In genomic region chr10:62831546-62831945, GRCm38 (mm10) we compare ENCODE assay signal across 19 mouse cellular contexts. TPM values are rescaled to one million over a fixed set of nuclear protein-coding genes. Genes with fewer than 3 reads are reported as not detected.
A peak's percentile ranks its signal among the peaks of the same experiment; 100 is the strongest.
DNase-seq lines count a peak whose midpoint lies in the region; ATAC-seq lines count a peak whose summit lies in the region.
"Had no signal": no experiment of that assay in that cellular context is flagged by ENCODE, and none has a peak within 500 bp of the region (broad histone marks: within the 10 kb centered on the region; RNA-seq: fewer than 3 reads in every experiment).

No protein-coding gene starts in this region.

- H3K27ac ChIP-seq in kidney, embryonic 16.5 days (ENCODE audit: low read length): no peak overlapping the region
- no peak overlapping the region for H3K27ac ChIP-seq in lung, embryonic 15.5 days
- H3K27ac ChIP-seq in hindbrain, embryonic 13.5 days: no peak overlapping the region
- H3K27ac ChIP-seq: embryonic facial prominence, embryonic 13.5 days; forebrain, embryonic 12.5 days; heart, adult 2 months had no signal

- no peak overlapping the region for H3K4me2 ChIP-seq in kidney, embryonic 16.5 days (replicated peaks; ENCODE audit: low read depth, low read length)
- no peak overlapping the region for H3K4me2 ChIP-seq in lung, embryonic 15.5 days
- H3K4me2 ChIP-seq in hindbrain, embryonic 13.5 days: no peak overlapping the region
- H3K4me2 ChIP-seq: embryonic facial prominence, embryonic 13.5 days; forebrain, embryonic 12.5 days; heart, embryonic 12.5 days had no signal

- H3K27me3 ChIP-seq in kidney, embryonic 16.5 days (ENCODE audit: insufficient read depth, low read length): no peaks in the 10 kb centered on the region
- no peaks in the 10 kb centered on the region for H3K27me3 ChIP-seq in lung, embryonic 15.5 days
- no peaks in the 10 kb centered on the region for H3K27me3 ChIP-seq in hindbrain, embryonic 13.5 days
- H3K27me3 ChIP-seq: CH12.LX; embryonic facial prominence, embryonic 13.5 days; forebrain, embryonic 12.5 days; heart, embryonic 12.5 days had no signal

- no peaks in the 10 kb centered on the region for H3K9me3 ChIP-seq in kidney, embryonic 16.5 days (ENCODE audit: low read length)
- H3K9me3 ChIP-seq in lung, embryonic 15.5 days: no peaks in the 10 kb centered on the region
- H3K9me3 ChIP-seq in hindbrain, embryonic 13.5 days: no peaks in the 10 kb centered on the region
- H3K9me3 ChIP-seq: embryonic facial prominence, embryonic 13.5 days; forebrain, embryonic 12.5 days; heart, embryonic 12.5 days had no signal

- no peak overlapping the region for H3K4me3 ChIP-seq in kidney, embryonic 16.5 days (ENCODE audit: low read length)
- no peak overlapping the region for H3K4me3 ChIP-seq in lung, embryonic 15.5 days
- H3K4me3 ChIP-seq in hindbrain, embryonic 13.5 days: no peak overlapping the region
- H3K4me3 ChIP-seq: embryonic facial prominence, embryonic 13.5 days; forebrain, embryonic 12.5 days; heart, adult 2 months; heart, embryonic 12.5 days had no signal

- WGBS in kidney, embryonic 16.5 days: 72% methylated on average over 2 of the region's 2 CpGs
- 42% methylated on average over 2 of the region's 2 CpGs for WGBS in lung, embryonic 15.5 days
- WGBS in hindbrain, embryonic 13.5 days: 92% methylated on average over 2 of the region's 2 CpGs

- H3K9ac ChIP-seq in kidney, embryonic 16.5 days (replicated peaks; ENCODE audit: low read length): no peak overlapping the region
- H3K9ac ChIP-seq in lung, embryonic 15.5 days: no peak overlapping the region
- no peak overlapping the region for H3K9ac ChIP-seq in hindbrain, embryonic 13.5 days
- H3K9ac ChIP-seq: embryonic facial prominence, embryonic 13.5 days; forebrain, embryonic 12.5 days; heart, embryonic 12.5 days had no signal

- ATAC-seq in kidney, embryonic 16.5 days (ENCODE audit: low FRiP score, low TSS enrichment): peak; percentile 49; the same call in 1 of the 2 replicates
- ATAC-seq in lung, embryonic 15.5 days (ENCODE audit: borderline replicate concordance, extremely low read depth, low FRiP score, low TSS enrichment): peak; percentile 49; the same call in 1 of the 2 replicates
- ATAC-seq in megakaryocyte progenitor cell, adult 5-6 weeks (replicated peaks; ENCODE audit: poor library complexity): peak; percentile 96
- ATAC-seq in hindbrain, embryonic 13.5 days (ENCODE audit: low FRiP score): no peak
- ATAC-seq: forebrain, embryonic 16.5 days; hindbrain, embryonic 16.5 days had no signal

- peaks cover 14% of the 10 kb centered on the region; the same call in 1 of the 2 replicates for H3K36me3 ChIP-seq in kidney, embryonic 16.5 days (ENCODE audit: insufficient read depth, low read length)
- H3K36me3 ChIP-seq in lung, embryonic 15.5 days: peaks cover 4% of the 10 kb centered on the region; the same call in 1 of the 2 replicates
- H3K36me3 ChIP-seq in hindbrain, embryonic 13.5 days: peaks cover 47% of the 10 kb centered on the region

- no peak for DNase-seq in kidney, postnatal 10 days
- DNase-seq in lung, postnatal 25 days (ENCODE audit: low spot score): no peak
- DNase-seq: adrenal gland, postnatal 10 days; cerebellum, adult 11-12 months; cerebellum, adult 9-10 months; cerebellum, postnatal 25 days; gastrocnemius, postnatal 14 days; heart, adult 2 months; heart, postnatal 36 days had no signal

- H3K4me1 ChIP-seq in kidney, embryonic 16.5 days (ENCODE audit: insufficient read depth, low read length): 0 out of 2 replicates have a peak, but pooled peaks cover 4% of the 10 kb centered on the region
- H3K4me1 ChIP-seq in lung, embryonic 15.5 days: no peaks in the 10 kb centered on the region
- H3K4me1 ChIP-seq in hindbrain, embryonic 13.5 days (replicated peaks): no peaks in the 10 kb centered on the region
- H3K4me1 ChIP-seq: embryonic facial prominence, embryonic 13.5 days; forebrain, embryonic 12.5 days had no signal

RNA-seq across cellular contexts. Expression of gene Ccar1, which starts 39.5 kb away (rescaled TPM):
- polyA plus RNA-seq in kidney, embryonic 16.5 days (2015; fragmentation: Nextera tagmentation; extraction: Ambion mirVana): 148 and 149 TPM in 2 replicates
- 113 and 127 TPM in 2 replicates for polyA plus RNA-seq in lung, embryonic 15.5 days (2015; fragmentation: Nextera tagmentation; extraction: Ambion mirVana)
- total RNA-seq in megakaryocyte progenitor cell, adult 5-6 weeks (2015): 123 and 174 TPM in 2 replicates
- total RNA-seq in megakaryocyte progenitor cell, adult 5-6 weeks (2017): 101 and 138 TPM in 2 replicates
- 113 and 118 TPM in 2 replicates for polyA plus RNA-seq in hindbrain, embryonic 13.5 days (2015; fragmentation: Nextera tagmentation; extraction: Ambion mirVana)
